Mouse (Mus musculus) frontal cortex, adult 2 months (tissue): ENCODE measurements around the gene Ackr4. TPM values are rescaled to one million over a fixed set of nuclear protein-coding genes. Genes with fewer than 3 reads are reported as not detected.

ENCODE experiments used
- DNase-seq, 2 experiments: peaks; one replicate each; pipeline ENCODE4 v3.0.0; 2022; ENCODE audit warnings: low spot score in 1 of 2; ENCODE audit errors: extremely low spot score in 1 of 2
- polyA plus RNA-seq: library from polyadenylated mRNA; depleted of rRNA; stranded (reverse); fragments of >200 nt; gene quantifications from 2 replicates; pipeline ENCODE4 v1.2.3, GENCODE M21; 2012

The Ackr4 gene
- polyA plus RNA-seq, 1 experiment = 0.32 TPM

DNA sequence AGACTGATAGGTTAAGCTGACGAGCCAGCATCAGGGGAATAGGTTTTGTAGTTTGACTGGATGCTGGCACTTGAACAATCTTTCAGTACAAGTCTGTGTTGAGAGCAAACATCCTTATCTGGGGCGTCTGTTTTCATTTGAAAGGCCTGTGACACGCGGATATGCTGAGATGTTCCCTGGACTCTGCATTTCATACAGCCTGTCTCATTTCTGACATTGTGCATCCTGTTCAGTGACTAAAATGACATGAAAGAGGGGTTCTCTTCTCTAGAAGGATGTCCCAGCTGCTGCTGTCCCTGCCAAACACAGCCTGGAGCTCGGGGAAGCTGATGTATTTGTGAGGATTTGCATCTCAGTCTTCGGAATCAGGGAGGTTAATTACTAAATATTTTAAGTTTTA lies 19.3 kb downstream of the Ackr4 start:
- no peak for DNase-seq

DNA sequence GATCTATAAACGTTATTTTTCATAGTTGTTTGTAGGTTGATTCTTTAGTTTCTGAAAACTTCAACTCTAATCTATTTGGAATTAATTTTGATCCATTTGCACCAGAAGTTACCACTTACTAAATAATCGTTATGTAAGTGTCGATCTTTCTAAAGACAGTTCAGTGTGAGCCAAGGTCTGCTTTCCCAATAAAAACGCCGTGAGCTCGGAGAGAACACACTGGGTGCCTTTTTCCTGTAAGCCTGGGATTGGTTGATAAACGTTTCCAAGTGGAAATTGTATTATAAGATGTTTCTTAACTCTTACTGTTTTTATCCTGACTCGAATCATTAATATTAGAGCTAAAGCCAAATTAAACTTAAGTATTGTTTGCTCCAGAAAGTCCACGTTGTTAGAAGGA lies 19.8 kb downstream of the Ackr4 start:
- no peak for DNase-seq

DNA sequence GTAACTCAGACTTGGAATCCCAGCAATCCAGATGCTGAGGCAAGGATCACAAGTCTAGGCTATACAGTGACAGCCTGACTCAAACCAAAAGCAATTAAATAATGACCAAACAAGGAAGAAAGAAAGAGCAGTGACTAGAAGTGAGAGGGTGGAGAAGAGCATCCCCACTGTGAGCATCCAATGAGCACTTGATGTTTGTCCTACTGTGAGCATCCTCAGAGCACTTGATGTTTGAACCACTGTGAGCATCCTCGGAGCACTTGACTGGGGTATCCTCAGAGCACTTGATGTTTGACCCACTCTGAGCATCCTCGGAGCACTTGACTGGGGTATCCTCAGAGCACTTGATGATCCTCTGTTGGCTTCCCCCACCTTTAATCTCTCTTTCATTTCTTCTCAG lies 21.7 kb downstream of the Ackr4 start:
- DNase-seq = no peak

DNA sequence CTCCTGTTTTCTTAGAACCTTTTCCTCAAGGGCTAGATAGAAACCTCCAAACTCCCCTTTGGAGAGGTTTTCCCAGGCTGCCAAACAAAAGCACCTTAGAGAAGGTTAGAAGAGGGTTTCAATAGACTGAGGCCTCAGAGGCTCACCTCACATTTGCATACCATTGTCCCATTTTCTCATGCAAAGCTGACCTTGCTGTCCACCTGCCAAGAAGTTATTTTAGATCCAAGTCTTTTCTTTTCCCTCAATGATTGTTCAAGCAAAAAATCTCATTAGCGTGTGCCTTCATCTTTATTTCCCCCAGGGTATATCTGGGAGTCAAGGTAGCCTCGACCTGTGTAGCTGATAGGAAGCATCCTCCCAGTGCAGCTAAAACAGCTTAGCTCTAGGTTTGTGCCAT lies 23.8 kb downstream of the Ackr4 start:
- DNase-seq = no peak

DNA sequence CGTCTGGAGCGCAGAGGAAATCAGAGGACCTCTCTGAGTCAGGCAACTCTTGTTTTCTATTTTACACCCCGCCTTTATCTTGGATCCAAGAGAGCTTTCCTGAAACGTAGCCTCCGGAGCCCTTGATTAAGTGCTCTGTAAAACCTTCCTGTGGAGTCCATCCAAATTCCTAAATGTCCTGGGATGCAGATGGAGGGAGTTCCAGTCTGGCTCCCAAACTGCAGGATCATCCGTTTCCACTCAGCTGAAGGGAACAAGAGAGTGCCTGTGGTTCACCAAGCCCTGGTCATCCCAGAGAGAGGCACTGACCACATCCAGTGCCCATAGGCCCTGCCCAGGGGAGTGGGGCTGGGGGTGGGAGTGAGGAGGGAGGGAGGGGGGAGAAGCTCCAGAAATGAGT lies 24.4 kb downstream of the Ackr4 start:
- no peak for DNase-seq

DNA sequence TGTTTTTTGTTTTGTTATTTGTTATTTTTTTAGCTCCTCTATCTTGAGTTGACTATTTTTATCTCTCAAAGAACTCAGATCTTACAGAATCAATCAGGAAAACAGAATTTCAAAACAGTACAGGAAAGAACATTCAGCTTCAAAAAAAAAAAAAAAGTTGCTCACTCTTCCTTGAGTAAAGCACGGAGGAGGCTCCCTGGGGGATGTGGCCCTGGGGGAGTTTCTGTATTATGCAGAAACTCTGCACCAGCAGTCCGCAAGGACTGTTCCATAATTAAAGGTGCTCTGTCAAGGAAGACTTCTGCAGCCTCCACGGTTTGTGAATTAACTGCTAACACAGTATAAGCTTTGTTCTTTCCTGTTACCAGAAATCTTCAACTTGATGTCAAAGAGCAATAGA lies 25.3 kb downstream of the Ackr4 start:
- no peak for DNase-seq

DNA sequence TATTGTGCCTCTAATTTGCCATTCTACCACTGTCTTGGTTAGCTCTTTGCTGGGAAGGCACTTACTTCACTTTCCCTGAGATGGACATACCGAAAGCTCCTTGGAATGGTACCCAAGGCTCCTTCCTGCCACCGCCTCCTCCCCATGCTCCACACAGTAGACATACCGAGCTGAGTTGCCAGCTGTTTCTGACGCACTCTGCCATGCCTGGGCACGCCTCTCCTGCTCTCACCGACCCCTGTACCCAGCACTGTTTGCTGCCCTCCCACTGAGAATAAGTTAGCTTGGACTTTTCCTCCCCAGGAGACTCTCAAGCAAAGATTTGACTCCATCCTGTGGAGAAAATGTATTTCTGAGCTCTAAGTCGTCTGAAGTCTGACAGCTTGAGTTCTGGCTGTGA lies 25.9 kb downstream of the Ackr4 start:
- DNase-seq = no peak

DNA sequence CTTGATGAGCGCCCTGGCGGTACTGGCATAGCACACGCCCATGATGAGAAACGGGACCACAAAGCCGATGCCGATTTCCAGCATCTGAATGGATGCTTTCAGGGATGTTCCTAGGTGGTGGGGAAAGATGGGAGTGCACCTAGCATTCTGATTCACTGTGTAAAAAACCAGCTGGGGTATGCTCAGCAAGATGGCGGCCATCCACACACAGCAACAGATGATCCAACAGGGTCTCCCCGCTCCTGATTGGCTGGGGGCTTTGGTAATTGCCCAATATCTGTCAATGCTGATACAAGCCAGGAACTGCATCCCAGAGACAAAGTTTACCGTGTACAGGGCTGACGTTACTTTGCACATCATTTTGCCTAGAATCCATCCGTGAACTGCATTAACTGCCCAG lies 27.7 kb downstream of the Ackr4 start:
- DNase-seq = no peak

DNA sequence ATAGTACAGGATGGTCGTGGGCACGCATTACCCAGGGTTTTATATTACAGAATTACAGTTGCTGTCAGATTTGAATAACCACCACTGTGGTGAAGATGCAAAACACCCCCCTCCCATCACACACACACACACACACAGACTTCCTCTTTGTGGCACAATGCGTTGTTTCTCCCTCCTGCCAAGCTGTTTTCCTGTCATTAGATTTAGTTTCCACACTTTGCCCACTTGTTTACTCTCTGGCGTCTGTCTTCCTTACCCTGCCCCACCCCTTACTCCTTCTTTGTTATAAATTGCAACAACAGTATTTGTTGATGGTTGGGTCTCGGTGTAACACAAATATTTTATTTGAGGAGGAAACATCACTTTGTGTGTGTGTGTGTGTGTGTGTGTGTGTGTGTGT lies 28.5 kb downstream of the Ackr4 start:
- no peak for DNase-seq

DNA sequence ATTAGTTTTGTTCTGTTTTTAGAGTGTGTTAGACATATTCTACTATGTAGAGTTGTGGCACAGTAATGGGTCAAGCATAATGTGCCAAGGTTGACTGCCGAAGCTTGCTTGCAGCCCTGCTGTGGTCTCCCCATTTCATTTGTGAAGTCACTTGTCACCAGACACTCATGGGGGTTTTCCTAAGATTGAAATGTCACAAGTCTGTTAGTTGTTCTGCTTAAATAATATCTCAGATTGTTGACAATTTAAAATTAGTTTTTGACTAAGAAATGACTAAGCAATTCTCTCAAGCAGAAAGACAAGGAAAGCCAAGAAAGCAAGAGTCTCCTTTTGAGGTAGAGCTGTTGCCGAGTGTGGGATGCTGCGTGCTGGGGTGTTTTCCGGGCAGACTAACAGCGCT lies 33.8 kb downstream of the Ackr4 start:
- peak in 1 of 2 experiments; percentile 21 for DNase-seq

DNA sequence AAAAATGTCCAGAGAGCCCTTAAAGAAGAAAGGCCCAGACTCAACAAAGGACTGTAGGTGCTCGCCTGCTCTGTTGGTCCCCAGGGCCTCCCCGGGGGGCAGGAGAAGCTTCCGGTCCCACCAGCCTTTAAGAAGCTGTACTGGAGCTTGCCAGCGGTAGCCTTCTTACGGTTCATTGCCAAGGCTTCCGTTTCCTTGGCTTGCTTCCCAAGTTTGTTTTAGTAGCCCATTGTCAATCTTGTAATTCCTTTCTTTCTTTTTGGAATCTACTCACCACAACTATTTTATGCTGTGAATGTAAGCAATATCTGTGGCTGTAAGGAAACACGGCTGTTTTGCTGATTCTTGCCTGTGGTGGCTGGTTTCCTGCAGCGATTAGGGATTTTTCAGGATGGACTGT lies 38.2 kb downstream of the Ackr4 start:
- peak in 1 of 2 experiments; percentile 21 for DNase-seq

DNA sequence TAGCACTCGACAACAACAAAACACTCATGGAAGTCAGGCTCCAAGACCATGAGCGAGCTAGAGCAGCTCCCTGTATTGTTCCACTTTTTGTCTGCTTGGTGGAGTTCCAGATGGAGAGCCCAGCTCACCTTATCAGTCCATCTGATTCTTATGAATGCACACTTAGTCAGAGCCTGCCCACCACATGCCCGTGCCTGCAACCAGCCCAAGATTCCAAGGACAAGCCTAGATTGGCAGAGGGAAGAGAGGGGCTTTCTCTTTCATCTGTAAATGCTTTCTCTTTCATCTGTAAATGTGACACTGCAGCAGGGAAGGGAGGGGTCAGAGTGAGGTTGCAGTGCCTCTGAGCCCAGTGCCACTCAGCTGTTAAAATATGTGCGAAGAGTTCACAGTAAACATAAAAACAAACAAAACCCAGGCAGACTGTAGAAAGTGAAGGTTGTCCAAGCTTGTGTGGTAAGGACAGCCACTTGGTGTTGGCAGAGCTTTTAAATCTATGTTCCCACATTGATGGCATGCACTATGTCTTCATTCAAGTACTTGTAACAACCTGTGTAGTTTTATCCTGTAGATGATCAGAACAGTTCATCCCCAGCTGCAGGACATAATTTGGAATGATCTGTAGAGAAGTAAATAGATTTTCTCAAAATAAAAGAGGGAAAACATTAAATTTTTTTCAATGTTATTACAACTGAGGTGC lies 40.9 kb downstream of the Ackr4 start:
- no peak for DNase-seq

DNA sequence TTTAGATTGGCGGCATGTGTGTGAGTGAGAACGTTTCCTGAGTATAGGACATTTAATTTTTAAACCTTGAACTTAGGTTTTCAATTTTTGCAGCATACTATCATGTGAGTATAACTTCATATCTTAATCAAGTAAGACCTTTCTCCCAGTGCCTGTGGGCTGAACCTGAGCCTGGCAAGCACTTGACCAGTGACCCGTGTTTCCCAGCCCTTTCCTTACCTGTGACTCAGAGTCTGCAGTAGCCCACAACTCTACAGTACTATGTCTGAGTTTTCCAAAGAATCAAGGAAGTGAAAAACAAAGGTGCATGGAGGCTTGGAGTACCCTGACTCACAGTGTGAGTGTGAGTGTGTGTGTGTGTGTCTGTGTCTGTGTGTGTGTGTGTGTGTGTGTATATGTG lies 46.7 kb downstream of the Ackr4 start:
- no peak for DNase-seq

DNA sequence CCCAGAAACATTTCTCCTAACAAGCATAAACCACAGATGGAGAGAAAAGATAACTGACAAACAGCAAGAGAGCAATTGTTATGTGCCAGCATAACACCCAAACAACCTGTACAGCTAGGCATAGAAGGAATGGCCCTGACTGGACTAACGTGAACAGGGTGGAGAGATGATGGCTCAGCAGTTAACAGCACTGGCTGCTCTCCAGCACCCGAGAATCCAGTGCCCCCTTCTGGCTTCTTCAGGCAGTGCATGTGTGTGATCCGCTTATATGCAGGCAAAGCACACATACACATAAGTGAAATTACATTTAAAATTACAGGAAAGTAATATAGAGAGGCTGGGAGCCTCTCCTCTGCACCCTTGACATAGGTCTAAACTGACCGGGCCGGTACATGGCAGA lies 47.4 kb downstream of the Ackr4 start:
- peak in 1 of 2 experiments; percentile 57 for DNase-seq

DNA sequence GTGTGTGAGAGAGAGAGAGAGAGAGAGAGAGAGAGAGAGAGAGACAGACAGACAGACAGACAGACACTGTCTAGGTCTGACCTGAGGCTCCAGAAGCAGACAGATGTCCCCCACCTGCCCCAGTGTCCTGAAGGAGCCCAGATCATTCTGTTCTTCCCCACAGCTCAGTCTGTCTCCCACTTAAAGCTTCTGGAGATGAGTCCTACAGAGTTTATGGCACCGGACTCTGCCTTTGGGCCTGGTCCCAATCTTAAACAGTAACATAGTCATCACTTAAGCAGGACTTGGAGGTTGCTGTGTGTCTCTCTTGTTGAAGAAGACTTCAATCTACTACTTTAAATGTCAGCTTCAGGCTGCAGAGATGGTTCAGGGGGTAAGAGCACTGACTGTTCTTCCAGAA lies 48.0 kb downstream of the Ackr4 start:
- no peak for DNase-seq

DNA sequence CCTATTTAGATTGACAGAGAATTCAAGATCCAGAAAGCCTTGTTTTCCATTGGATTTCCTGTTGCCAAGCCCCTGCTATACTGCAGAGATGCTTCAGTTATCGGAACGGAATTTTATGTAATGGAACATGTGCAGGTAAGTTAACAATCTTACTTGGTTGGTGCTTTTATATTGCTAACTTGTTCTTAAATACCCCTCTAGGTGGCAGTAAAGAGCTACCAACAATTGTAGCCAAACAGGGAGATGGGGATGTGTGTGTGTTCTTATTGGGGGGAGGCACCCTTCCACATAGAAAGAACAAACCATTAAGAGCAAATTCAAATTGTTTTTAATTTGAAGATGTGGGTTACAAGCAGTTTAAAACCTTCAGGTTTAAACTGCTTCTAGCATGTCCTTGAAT lies 50.9 kb downstream of the Ackr4 start:
- peak in 1 of 2 experiments; percentile 47 for DNase-seq

DNA sequence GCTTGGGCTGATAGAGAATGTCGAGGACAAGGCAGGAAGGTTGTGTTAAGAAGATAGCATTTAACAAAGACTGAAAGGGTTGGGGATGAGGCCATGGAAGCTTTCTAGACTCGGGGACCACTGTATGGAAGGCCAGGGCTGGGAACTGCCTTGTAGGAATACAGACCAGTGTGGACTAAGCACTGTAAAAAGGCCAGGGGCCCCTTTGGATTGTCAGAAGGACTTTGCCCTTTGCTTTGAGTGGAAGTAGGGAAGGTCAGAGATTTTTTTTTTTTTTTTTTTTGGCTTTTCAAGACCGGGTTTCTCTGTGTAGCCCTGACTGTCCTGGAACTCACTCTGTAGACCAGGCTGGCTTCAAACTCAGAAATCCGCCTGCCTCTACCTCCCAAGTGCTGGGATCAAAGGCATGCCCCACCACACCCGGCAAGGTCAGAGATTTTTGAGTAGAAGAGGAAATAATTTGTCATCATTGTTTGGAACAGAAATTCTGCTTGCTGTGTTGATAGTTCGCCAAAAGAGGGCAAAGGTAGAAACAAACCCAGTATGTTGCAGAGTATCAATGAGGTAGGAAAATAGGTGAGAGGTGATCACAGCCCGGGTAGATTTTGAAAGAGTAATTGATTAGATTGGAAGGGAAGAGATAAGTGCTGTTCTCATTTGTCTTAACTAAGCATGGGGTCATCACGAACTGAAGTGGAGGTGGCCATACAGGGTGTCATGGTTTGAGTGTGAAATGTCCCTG lies 55.7 kb downstream of the Ackr4 start:
- no peak for DNase-seq

DNA sequence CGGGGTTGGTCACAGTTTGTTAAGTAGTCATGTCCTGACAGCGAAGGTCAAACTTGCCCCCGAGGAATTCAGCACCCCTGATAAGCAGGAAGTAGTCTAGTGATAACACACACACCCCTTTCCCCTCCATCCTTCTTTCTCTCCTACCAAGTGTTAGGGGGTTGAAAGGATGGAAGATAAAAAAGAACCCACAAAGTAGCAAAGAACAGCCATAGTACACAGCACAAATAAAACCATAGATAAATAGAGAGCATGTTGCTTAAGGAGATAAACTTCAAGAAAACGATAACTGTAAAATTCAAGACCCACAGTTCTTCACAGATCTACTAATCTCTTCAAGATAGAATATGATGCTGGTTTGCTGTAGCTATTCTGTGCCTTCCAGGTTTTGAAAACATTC lies 56.5 kb downstream of the Ackr4 start:
- no peak for DNase-seq

DNA sequence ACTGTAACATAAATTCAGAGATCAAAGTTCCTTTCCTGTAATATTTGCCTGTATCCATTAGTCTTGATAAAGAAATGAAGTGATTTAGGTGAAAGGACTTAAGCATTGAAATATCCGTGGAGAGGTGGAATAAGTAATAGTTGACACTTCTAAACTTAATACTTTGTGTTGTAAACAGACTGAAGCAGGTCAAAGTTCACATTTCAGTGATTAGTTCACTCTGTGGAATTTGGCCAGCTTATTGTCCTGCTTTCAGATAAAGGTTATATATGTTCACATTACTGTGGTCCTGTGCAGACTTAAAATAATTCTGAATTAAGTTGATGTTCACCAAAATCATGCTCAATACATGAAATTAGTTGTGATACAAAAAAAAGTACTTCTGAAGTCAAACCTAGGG lies 62.2 kb downstream of the Ackr4 start:
- DNase-seq = no peak

DNA sequence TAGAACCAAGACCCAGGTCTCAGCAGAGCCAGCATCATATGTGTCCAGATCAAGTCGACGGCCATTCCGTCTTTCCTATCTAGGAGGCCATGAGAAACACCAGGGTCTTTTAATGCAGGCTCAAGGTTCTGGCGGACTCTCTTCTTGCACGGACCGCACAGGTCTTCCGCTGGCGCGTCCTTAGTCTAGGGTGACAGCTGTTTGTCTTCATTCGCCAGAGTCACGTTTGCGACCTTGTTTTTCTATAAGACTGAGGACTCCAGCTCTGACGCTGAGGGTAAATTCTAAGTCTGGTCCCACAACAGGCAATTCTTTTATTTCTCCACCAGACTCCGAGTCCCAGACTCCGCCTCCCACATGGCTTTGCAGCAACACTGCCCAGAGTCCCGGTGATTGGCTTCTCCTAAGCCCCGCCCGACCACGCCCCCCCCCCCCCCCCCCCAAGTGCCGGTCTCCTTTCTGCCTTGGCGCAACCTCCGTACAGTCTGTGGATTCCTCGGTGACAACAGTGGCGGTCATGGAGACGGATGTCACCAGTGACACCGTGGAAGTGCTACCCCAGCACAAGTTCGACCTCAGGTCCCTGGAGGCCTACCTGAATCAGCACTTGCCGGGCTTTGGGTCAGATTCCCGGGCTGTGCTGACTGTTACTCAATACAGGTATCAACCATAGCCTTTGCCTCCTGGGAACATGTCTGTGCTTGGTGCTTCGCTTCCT lies 63.3 kb downstream of the Ackr4 start, which contains the start of gene Acad11:
Gene Acad11, plus strand, starts transcription at position 134 of the 718 bp plus-strand sequence.
- peak; percentile 69 to 91 for DNase-seq

DNA sequence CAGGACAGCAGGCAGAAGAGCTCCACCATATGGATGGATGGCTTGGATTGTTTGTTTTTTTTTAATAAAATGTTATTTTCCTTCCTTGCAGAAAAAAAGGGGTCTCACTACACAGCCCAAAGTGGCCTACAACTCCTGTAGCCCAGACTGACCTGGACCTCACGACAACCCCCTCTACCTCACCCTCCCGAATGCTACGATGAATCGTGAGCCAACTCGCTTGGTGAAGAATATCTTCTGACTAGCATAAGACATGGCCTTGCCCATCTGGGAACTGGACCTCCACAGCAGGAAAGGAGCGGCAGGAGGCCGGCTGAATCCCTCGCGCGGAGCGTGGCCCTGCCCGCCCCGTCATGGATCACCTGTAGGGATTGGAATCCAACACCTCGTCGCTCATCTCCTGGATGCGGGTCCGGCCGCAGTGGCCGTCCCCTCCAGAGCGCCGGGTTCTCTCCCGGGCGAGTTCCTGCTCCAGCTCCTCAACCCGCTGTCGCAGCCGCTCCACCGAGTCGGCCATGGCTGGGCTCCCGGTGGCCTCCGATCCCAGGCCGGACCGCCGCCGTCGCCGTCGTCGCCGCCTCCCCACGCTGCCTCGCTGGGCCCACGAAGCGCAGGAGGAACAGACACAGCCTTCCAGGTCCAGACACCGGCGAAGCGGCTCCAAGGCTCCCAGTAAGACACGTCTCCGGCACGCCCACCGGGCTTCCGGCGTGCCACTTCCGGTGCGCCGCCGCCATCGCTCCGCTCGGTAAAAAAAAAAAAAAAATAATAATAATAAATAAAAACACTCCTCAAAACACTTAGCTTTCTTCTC lies 64.1 kb downstream of the Ackr4 start, which contains the start of gene Uba5:
Gene Uba5, minus strand, starts transcription at position 705 of the 814 bp plus-strand sequence.
- peak in 1 of 2 experiments; percentile 7 for DNase-seq
